9 mouse cellular contexts compared by ENCODE assay signal in genomic region chr5:66075032-66075488, GRCm38 (mm10).
DNase-seq lines count a peak whose midpoint lies in the region; ATAC-seq and TF ChIP-seq lines count a peak whose summit lies in the region.
"Had no signal": no experiment of that assay in that cellular context is flagged by ENCODE, and none has a peak within 500 bp of the region (broad histone marks: within the 10 kb centered on the region; RNA-seq: fewer than 3 reads in every experiment).

No protein-coding gene starts in this region.

- TF ChIP-seq POLR2A in kidney, adult 2 months (IDR thresholded peaks at IDR 0.05; ENCODE audit: low read depth, low read length), result no peak

- 20% methylated on average over 9 of the region's 9 CpGs for WGBS in kidney, adult 2 months

- H3K27me3 ChIP-seq in kidney, adult 2 months (replicated peaks; ENCODE audit: control insufficient read depth, insufficient read depth, low read length), result no peaks in the 10 kb centered on the region

- H3K27ac ChIP-seq in kidney, adult 2 months (ENCODE audit: insufficient read depth, low read depth, low read length), result peak overlapping the region; percentile 100

- ATAC-seq in erythroid progenitor cell, adult 5-6 weeks (replicated peaks; ENCODE audit: low FRiP score, poor library complexity, severe bottlenecking), result no peak

- no peaks in the 10 kb centered on the region; the same call in 1 of the 2 replicates for H3K36me3 ChIP-seq in kidney, adult 2 months (ENCODE audit: control insufficient read depth, insufficient read depth, low read length)
- H3K36me3 ChIP-seq: G1E had no signal

- TF ChIP-seq CTCF in kidney, adult 2 months (conservative IDR thresholded peaks at IDR 0.05; ENCODE audit: insufficient read depth, insufficient read length, low read depth, low read length), result no peak

- peaks cover 41% of the 10 kb centered on the region for H3K4me1 ChIP-seq in kidney, adult 2 months (ENCODE audit: control insufficient read depth, insufficient read depth, low read length)

- peak; percentile 47 for DNase-seq in layer of hippocampus, adult 9-11 months
- no peak for DNase-seq in layer of hippocampus, adult 9-10 months (ENCODE audit: low spot score)
- peak; percentile 73 for DNase-seq in kidney, adult 2 months
- DNase-seq in lung, postnatal 36 days, result peak; percentile 75
- peak; percentile 90 for DNase-seq in thymus, postnatal 0 days (ENCODE audit: low spot score)
- no peak for DNase-seq in right cerebral cortex, adult 2 months (ENCODE audit: low spot score in 2 of 2)
- DNase-seq in urinary bladder, postnatal 4 days (ENCODE audit: low spot score in 2 of 2), result no peak

- H3K4me3 ChIP-seq in kidney, adult 2 months (ENCODE audit: insufficient read depth, low read depth, low read length), result no peak overlapping the region; the same call in 1 of the 2 replicates

Comparison
In these comparisons a context has a peak if more than half of its experiments do, and no peak if none do; other contexts are left out.
1. DNase-seq: peak in layer of hippocampus, adult 9-11 months (single experiment), kidney, adult 2 months (single experiment), lung, postnatal 36 days (single experiment) and thymus, postnatal 0 days (single experiment); none in layer of hippocampus, adult 9-10 months (single experiment), right cerebral cortex, adult 2 months (0 of 2) and urinary bladder, postnatal 4 days (0 of 2).